Mouse (Mus musculus) embryo, embryonic 11.5 days (tissue): Measurements from ENCODE around the gene Ccrl2.

ENCODE experiments used
- DNase-seq: peaks from one replicate; pipeline ENCODE4 v3.0.0-alpha.2; 2012; ENCODE audit warnings: low read depth, low spot score

Ccrl2 gene

GRCm38 (mm10) chr9:111062840-111063239, 5.5 kb upstream of the Ccrl2 start:
- DNase-seq, result no peak

GRCm38 (mm10) chr9:111058943-111059556, 1.7 kb upstream of the Ccrl2 start:
- no peak for DNase-seq

- DNase-seq, result no peak
Observed at GRCm38 (mm10) chr9:111057544-111058370, 438 bp upstream of the Ccrl2 start.

DNA sequence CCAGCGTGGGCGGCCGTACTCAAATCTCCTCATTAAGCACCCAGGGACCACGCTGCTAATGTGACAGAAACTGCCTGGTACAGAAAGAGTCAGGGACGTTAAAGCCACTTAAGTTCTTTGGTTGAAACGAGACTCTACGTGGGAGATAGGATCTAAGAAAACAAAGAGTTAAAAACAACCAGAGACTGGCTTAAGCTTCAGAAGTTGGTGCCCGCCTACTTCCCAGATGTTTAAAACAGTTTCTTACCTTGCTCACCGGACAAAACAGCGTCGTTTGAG, 861 bp downstream of the Ccrl2 start:
- no peak for DNase-seq

- DNase-seq, result no peak
Observed at GRCm38 (mm10) chr9:111055800-111056518, 1.4 kb downstream of the Ccrl2 start.

DNA sequence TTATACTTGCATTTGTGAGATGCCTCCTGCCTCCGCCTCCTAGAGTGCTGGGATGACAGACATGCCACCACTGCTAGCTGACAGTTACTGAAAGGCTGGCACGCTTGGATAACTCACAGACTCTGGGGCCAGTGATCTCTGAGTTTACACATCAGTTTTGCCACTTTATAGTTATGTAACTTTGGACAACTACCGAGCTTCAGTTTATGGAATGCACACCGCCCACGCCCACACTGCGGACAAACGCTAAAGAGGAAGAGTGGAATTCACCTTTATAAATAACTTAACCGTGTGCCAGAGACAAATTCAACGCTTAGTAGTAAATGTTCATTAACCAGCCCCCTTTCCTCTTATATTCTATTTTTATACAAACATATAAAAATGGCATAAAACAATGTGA, 2.4 kb downstream of the Ccrl2 start:
- DNase-seq, result no peak

- no peak for DNase-seq
Observed at GRCm38 (mm10) chr9:111048452-111048851, 8.9 kb downstream of the Ccrl2 start.

DNA sequence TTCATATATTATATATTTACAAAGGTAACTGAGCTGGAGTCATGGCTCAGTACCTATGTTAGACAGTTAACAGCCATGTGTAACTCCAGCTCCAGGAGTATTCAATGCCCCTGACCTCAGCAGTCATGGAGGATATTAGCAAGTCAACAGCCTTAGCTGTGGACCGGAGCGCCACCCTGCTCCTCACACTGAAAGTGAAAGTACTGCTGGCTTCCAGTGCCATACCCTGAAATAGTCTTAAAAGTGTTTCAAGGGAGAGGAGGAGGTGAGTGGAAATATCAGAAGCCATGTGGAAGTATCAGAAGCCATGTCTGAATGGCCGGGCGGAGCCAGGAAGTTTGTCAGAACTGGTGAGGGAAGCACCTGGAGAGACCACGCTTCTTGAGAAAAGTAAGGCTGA, 10.1 kb downstream of the Ccrl2 start:
- no peak for DNase-seq

DNA sequence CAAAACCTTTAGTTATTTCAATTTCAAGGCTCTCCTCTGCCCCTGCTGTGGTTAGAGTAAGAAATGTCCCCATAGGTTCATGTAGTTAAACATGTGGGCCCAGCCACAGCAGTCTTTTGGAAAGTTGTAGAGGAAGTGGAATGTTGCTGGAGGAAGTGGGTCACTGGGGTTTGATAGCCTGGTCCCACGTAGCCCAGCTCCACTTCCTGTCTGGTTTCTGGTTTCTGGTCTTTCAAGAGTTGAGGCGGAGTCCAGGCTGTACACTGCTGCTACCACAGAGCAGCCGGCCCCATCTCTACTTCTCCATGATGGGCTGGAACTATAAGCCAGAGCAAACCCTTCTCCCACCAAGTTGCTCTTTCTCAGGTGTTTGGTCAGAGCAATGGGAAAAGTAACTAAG, 11.1 kb downstream of the Ccrl2 start:
- DNase-seq, result no peak

DNA sequence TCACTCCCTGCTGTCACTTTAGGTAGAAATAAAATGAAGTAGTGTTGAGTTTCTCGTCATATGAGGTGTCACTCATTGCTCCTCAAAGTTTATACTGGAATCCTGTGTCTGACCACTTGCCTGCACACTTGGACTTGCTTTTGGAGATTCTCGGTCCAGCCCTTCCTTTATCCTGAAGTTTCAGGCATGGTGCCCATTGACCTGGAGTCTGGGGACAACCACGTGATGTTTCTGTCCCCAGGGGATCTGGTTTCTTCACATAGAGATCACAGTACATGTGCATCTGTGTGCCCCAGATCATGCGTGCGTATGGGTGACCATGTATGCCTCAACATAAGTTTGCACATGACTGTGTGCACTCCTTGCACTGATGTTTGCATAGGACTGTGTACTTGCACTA, 15.1 kb downstream of the Ccrl2 start:
- no peak for DNase-seq

DNA sequence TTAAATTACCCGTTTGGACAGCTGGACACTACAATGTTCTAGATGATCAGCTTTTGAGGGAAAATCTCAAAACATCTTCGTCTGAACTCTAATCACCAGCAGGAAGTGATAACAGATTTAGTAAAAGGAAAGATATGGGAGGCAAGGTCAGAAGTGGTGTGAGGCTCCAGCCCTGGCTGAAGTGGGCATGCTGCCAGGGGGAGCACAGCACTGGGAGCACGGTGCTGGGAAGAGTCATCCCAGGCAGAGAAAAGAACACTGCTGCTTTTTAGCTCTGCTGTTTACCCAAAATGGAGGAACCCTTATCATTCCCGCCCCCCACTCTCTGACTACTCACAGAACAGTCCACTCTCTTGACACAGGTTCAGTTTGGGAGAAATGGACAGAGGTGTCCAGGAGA, 17.4 kb downstream of the Ccrl2 start:
- no peak for DNase-seq

GRCm38 (mm10) chr9:111033717-111034116, 23.6 kb downstream of the Ccrl2 start:
- DNase-seq, result no peak

DNA sequence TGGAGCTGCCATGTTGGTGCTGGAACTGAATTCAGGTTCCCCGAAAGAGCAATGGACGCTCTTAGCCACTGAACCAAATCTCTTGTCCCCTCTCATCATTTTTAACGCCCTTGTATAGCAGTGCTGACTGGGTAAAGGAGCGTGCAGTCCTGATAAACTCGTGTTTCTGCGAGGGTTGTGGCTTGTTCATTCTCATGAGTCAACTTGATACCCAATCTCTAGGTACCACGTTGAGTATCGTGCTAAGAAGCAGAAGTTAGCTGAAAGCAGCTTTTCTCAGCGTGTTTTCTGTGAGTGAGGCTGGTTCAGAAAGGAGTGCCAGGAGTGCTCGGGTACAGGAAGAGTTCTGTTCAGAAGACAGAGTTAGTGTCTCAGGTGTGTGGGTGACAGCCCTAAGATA, 30.5 kb downstream of the Ccrl2 start:
- no peak for DNase-seq

GRCm38 (mm10) chr9:111019022-111019421, 38.3 kb downstream of the Ccrl2 start, which contains the start of gene Ltf:
Gene Ltf (plus strand): TSS chr9:111019271.
- no peak for DNase-seq

- DNase-seq, result no peak
Observed at GRCm38 (mm10) chr9:111015658-111016057, 41.7 kb downstream of the Ccrl2 start.

- DNase-seq, result no peak
Observed at GRCm38 (mm10) chr9:111012041-111012440, 45.3 kb downstream of the Ccrl2 start.

- DNase-seq, result no peak
Observed at GRCm38 (mm10) chr9:111011550-111011949, 45.8 kb downstream of the Ccrl2 start.

- no peak for DNase-seq
Observed at GRCm38 (mm10) chr9:111009763-111010162, 47.6 kb downstream of the Ccrl2 start.

- no peak for DNase-seq
Observed at GRCm38 (mm10) chr9:111006544-111006943, 50.8 kb downstream of the Ccrl2 start.
